Mouse (Mus musculus): Measurements from ENCODE around the gene Sla2. TPM values are rescaled to one million over a fixed set of nuclear protein-coding genes. Genes with fewer than 3 reads are reported as not detected.

Gene Sla2
- total RNA-seq, 2 experiments from 2014 or later, result not detected

Other genes with a start within 250 kb of the Sla2 start
- 10 to 100 TPM; 17.5 to 20.6 TPM for gene Myl9, start 111.8 kb downstream of the Sla2 start, total RNA-seq (2021)
- 1 to 10 TPM; 1.8 to 3.1 TPM for gene Tgif2, start 47.2 kb downstream of the Sla2 start, total RNA-seq (2021)
- gene 4930518I15Rik, start 29.2 kb downstream of the Sla2 start, total RNA-seq (2021), result 1 to 10 TPM; 2.4 to 3.6 TPM
- 100 to 1,000 TPM; 119 to 121 TPM for gene Rab5if, start 24.1 kb downstream of the Sla2 start, total RNA-seq (2021)
- 100 to 1,000 TPM; 581 to 586 TPM for gene Ndrg3, start 104.9 kb upstream of the Sla2 start, total RNA-seq (2021)
- gene Dsn1, start 120.0 kb upstream of the Sla2 start, total RNA-seq (2021), result 1 to 10 TPM; 5.9 to 7.1 TPM
- gene Soga1, start 192.1 kb upstream of the Sla2 start, total RNA-seq (2021), result 10 to 100 TPM; 61.2 to 61.4 TPM
- not detected for gene Tldc2, start 199.9 kb upstream of the Sla2 start, total RNA-seq (2021)
- gene Samhd1, start 248.1 kb upstream of the Sla2 start, total RNA-seq (2021), result 10 to 100 TPM; 16.7 to 17.4 TPM

Data from left cerebral cortex, postnatal 10 days (tissue).